Mouse (Mus musculus): Measurements from ENCODE around the gene Adam10. TPM values are rescaled to one million over a fixed set of nuclear protein-coding genes. Genes with fewer than 3 reads are reported as not detected.

Gene Adam10
- polyA plus RNA-seq, 1 experiment from 2014 or later: 72.1 TPM

DNA sequence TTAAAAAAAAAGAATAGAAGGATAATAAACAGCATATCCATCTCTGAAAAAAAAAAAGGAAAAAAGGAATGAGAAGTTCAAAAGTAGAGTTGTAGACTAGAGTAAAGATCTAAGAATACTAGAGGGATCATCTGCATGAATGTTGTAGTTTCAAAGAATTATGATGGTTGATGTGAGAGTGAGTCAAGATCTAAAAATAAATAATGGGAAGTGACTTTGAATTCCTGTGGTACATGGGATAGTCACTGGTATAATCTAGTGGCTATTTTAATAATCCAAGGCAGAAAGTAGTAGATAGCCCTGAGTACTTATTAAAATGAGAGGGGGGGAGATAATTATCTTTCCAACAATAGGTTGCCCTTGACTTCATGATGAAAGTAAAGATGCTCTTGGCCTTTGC lies 52.3 kb downstream of the Adam10 start:
- no peaks in the 10 kb centered on the region for H3K9me3 ChIP-seq (ENCODE audit: control insufficient read depth, low read length)
- ATAC-seq (ENCODE audit: insufficient number of reproducible peaks, insufficient read depth, low FRiP score, low read depth): no peak
- no peak overlapping the region for H3K4me3 ChIP-seq (ENCODE audit: control insufficient read depth in 1 of 2, insufficient read depth in 1 of 2, low read depth in 1 of 2, low read length in 2 of 2)
- no peak overlapping the region for H3K4me2 ChIP-seq (ENCODE audit: low read length)
- no peaks in the 10 kb centered on the region for H3K27me3 ChIP-seq (ENCODE audit: control insufficient read depth, insufficient read depth, low read length)
- H3K27ac ChIP-seq (replicated peaks in 1 of 2; ENCODE audit: control insufficient read depth in 1 of 2, insufficient read depth in 1 of 2, low read depth in 2 of 2, low read length in 2 of 2): no peak overlapping the region
- H3K36me3 ChIP-seq (ENCODE audit: control insufficient read depth, insufficient read depth, low read length): no peaks in the 10 kb centered on the region
- H3K4me1 ChIP-seq (ENCODE audit: control insufficient read depth in 2 of 2, insufficient read depth in 2 of 2, low read length in 2 of 2): peaks cover 2 to 3% of the 10 kb centered on the region in 2 experiments; a peak in 3 of 4 replicates
- H3K9ac ChIP-seq (ENCODE audit: low read length): no peak overlapping the region

DNA sequence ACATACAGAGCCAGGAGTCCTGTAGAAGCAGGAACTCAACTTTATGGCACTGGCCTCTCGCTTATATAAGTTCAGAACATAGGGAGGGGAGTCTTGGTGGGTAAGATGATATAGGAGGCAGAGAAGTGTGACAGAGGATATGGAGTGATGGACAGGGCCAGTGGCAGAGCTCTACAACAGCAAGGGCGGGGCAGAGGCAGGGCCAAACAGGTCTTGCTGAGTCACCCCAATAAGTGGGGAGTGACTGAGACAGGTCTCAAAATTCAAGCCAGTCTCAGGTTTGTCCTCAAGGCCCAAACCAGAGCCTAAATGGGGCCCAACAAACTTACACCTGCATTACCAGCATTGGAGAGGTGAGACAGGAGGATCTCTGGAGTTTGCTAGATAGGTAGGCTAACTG lies 54.4 kb downstream of the Adam10 start:
- ATAC-seq (ENCODE audit: insufficient number of reproducible peaks, insufficient read depth, low FRiP score, low read depth): no peak

DNA sequence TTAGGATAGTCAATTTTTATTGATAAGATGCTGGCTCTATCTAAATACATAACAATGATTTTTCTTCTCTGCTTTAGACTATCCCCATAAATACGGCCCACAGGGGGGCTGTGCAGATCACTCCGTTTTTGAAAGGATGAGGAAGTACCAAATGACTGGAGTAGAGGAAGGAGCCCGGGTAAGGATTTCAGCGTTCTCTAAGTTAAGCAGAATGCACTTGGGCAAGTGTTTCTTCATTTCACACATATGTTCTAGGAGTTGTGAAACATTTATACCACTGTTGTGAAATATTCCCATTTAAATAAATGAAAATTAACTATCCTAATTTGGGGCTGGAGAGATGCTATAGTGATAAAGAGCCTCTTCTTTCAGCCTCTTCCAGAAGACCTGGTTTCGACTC lies 61.2 kb downstream of the Adam10 start:
- H3K36me3 ChIP-seq (ENCODE audit: control insufficient read depth, insufficient read depth, low read length): peaks cover 21% of the 10 kb centered on the region
- no peak overlapping the region for H3K27ac ChIP-seq (replicated peaks in 1 of 2; ENCODE audit: control insufficient read depth in 1 of 2, insufficient read depth in 1 of 2, low read depth in 2 of 2, low read length in 2 of 2)
- no peak overlapping the region for H3K9ac ChIP-seq (ENCODE audit: low read length)
- no peak overlapping the region for H3K4me2 ChIP-seq (ENCODE audit: low read length)
- H3K4me3 ChIP-seq (ENCODE audit: control insufficient read depth in 1 of 2, insufficient read depth in 1 of 2, low read depth in 1 of 2, low read length in 2 of 2): no peak overlapping the region
- WGBS: 93% methylated on average over 5 of the region's 5 CpGs
- H3K9me3 ChIP-seq (ENCODE audit: control insufficient read depth, low read length): no peaks in the 10 kb centered on the region
- H3K4me1 ChIP-seq (ENCODE audit: control insufficient read depth in 2 of 2, insufficient read depth in 2 of 2, low read length in 2 of 2): no peaks in the 10 kb centered on the region
- no peaks in the 10 kb centered on the region for H3K27me3 ChIP-seq (ENCODE audit: control insufficient read depth, insufficient read depth, low read length)
- no peak for ATAC-seq (ENCODE audit: insufficient number of reproducible peaks, insufficient read depth, low FRiP score, low read depth)

More for the DNA sequence above, 54.4 kb downstream of the Adam10 start:
- 89% methylated on average over 2 of the region's 2 CpGs for WGBS
- Histone ChIP-seq H3K4me2 (ENCODE audit: low read length) (no peak overlapping the region), H3K9me3 (ENCODE audit: control insufficient read depth, low read length) (no peaks in the 10 kb centered on the region), H3K4me1 (ENCODE audit: control insufficient read depth in 2 of 2, insufficient read depth in 2 of 2, low read length in 2 of 2) (peaks cover 2 to 3% of the 10 kb centered on the region in 2 experiments; a peak in 3 of 4 replicates), H3K27me3 (ENCODE audit: control insufficient read depth, insufficient read depth, low read length) (no peaks in the 10 kb centered on the region), H3K4me3 (ENCODE audit: control insufficient read depth in 1 of 2, insufficient read depth in 1 of 2, low read depth in 1 of 2, low read length in 2 of 2) (no peak overlapping the region), H3K36me3 (ENCODE audit: control insufficient read depth, insufficient read depth, low read length) (no peaks in the 10 kb centered on the region), H3K9ac (ENCODE audit: low read length) (no peak overlapping the region), H3K27ac (replicated peaks in 1 of 2; ENCODE audit: control insufficient read depth in 1 of 2, insufficient read depth in 1 of 2, low read depth in 2 of 2, low read length in 2 of 2) (no peak overlapping the region)

DNA sequence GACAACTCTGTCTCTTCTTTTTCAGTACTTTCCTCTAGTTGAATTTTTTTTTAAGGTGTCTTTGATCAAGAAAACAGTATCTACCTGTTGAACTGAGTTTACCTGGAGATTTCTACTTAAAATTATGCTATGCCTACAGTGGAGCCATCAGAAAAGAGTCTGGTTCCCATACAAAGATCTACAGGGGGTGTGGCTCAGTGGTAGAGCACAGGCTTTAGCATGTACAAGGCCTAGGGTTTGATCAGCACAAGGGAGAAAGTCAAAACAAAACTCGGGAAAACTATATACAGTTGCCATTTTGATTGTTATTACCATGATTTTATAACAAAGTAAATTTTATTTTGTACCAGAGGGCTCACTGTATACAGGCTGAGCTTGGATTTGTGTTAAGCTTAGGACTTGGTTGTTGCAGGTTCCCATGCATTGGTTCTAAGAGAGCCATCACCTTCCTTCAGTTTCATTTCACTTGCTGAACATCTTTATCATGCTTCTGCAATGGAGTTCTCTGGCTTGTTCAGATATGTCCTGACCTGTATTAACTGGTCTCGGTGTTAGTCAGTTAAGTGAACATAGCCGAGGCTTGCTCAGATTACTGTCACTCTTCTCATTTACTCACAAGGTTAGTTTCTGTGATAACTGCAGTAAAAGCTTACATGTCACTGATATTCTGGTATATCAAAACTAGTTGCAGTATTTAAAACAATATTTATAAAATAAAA lies 72.9 kb downstream of the Adam10 start:
- ATAC-seq (ENCODE audit: insufficient number of reproducible peaks, insufficient read depth, low FRiP score, low read depth): no peak
- Histone ChIP-seq H3K9me3 (ENCODE audit: control insufficient read depth, low read length) (no peaks in the 10 kb centered on the region), H3K9ac (ENCODE audit: low read length) (no peak overlapping the region), H3K36me3 (ENCODE audit: control insufficient read depth, insufficient read depth, low read length) (peaks cover 58% of the 10 kb centered on the region), H3K27ac (replicated peaks in 1 of 2; ENCODE audit: control insufficient read depth in 1 of 2, insufficient read depth in 1 of 2, low read depth in 2 of 2, low read length in 2 of 2) (no peak overlapping the region), H3K27me3 (ENCODE audit: control insufficient read depth, insufficient read depth, low read length) (no peaks in the 10 kb centered on the region), H3K4me2 (ENCODE audit: low read length) (no peak overlapping the region), H3K4me1 (ENCODE audit: control insufficient read depth in 2 of 2, insufficient read depth in 2 of 2, low read length in 2 of 2) (no peaks in the 10 kb centered on the region), H3K4me3 (ENCODE audit: control insufficient read depth in 1 of 2, insufficient read depth in 1 of 2, low read depth in 1 of 2, low read length in 2 of 2) (no peak overlapping the region)
- 93% methylated on average over 3 of the region's 3 CpGs for WGBS

DNA sequence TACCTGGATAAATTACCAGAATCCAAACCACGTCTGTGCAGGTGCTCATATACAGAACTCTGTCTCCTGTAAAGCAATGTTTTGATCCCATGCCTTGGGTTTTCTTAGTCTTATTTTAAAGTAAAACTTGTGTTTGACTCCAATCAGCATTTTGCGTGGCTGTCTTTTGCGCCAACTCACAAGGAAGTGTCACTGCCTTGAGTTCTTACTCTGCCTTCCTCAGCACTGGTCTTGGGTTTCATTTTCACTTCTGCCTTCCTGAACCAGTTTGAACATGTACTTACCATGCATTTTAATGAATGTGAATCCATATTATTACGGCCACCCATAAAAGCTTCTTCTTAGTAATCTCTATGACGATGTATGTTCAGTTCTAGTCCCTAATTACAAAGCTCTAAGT lies 82.2 kb downstream of the Adam10 start:
- Histone ChIP-seq H3K4me1 (ENCODE audit: control insufficient read depth in 2 of 2, insufficient read depth in 2 of 2, low read length in 2 of 2) (no peaks in the 10 kb centered on the region), H3K27ac (replicated peaks in 1 of 2; ENCODE audit: control insufficient read depth in 1 of 2, insufficient read depth in 1 of 2, low read depth in 2 of 2, low read length in 2 of 2) (no peak overlapping the region), H3K4me2 (ENCODE audit: low read length) (no peak overlapping the region), H3K27me3 (ENCODE audit: control insufficient read depth, insufficient read depth, low read length) (no peaks in the 10 kb centered on the region), H3K36me3 (ENCODE audit: control insufficient read depth, insufficient read depth, low read length) (peaks cover 47% of the 10 kb centered on the region), H3K9ac (ENCODE audit: low read length) (no peak overlapping the region), H3K9me3 (ENCODE audit: control insufficient read depth, low read length) (no peaks in the 10 kb centered on the region), H3K4me3 (ENCODE audit: control insufficient read depth in 1 of 2, insufficient read depth in 1 of 2, low read depth in 1 of 2, low read length in 2 of 2) (no peak overlapping the region)
- no peak for ATAC-seq (ENCODE audit: insufficient number of reproducible peaks, insufficient read depth, low FRiP score, low read depth)
- 94% methylated on average over 5 of the region's 5 CpGs for WGBS

DNA sequence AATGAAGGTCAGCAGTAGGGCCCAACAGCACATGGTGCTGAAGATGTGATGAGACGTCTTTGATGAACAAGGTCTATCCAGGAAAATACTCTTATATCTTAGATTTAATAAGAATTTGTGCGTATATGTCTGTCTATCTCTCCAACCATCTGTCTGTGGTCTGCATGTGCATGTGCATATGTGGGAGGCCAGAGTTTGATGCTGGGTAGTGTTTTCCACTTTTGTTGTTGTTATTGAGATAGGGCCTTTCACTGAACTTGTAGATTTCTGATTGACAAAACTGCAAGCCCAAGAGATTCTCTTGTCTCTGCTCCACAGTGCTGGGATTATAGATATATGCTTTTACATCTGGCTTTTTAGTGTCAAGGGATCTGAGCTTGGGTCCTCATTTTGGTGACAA lies 96.7 kb downstream of the Adam10 start:
- H3K36me3 ChIP-seq (ENCODE audit: control insufficient read depth, insufficient read depth, low read length): peaks cover 43% of the 10 kb centered on the region
- H3K4me1 ChIP-seq (ENCODE audit: control insufficient read depth in 2 of 2, insufficient read depth in 2 of 2, low read length in 2 of 2): no peaks in the 10 kb centered on the region
- H3K27ac ChIP-seq (replicated peaks in 1 of 2; ENCODE audit: control insufficient read depth in 1 of 2, insufficient read depth in 1 of 2, low read depth in 2 of 2, low read length in 2 of 2): no peak overlapping the region
- WGBS: 87% methylated on average over 2 of the region's 2 CpGs
- H3K9me3 ChIP-seq (ENCODE audit: control insufficient read depth, low read length): no peaks in the 10 kb centered on the region
- H3K9ac ChIP-seq (ENCODE audit: low read length): no peak overlapping the region
- no peak overlapping the region for H3K4me3 ChIP-seq (ENCODE audit: control insufficient read depth in 1 of 2, insufficient read depth in 1 of 2, low read depth in 1 of 2, low read length in 2 of 2)
- H3K27me3 ChIP-seq (ENCODE audit: control insufficient read depth, insufficient read depth, low read length): no peaks in the 10 kb centered on the region
- no peak for ATAC-seq (ENCODE audit: insufficient number of reproducible peaks, insufficient read depth, low FRiP score, low read depth)
- H3K4me2 ChIP-seq (ENCODE audit: low read length): no peak overlapping the region

DNA sequence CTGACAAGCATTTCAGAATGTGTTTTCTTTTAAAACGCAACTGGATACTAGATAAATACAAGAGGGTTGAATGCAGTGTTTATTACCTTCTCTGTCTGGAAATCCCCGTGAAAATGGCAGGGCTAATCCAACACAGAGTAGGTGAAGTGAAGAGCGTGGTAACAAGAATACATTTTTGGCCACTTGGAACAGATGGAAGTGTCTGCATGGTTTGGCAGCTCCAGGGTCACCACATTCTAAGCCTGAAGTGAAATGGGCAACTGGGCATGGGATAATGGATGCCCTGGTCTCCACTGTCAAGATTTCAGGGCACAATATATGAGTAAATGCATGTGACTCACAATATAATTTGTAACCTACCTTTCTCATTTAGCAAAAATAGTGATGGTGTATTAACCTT lies 103.4 kb downstream of the Adam10 start:
- Histone ChIP-seq H3K27ac (replicated peaks in 1 of 2; ENCODE audit: control insufficient read depth in 1 of 2, insufficient read depth in 1 of 2, low read depth in 2 of 2, low read length in 2 of 2) (no peak overlapping the region), H3K36me3 (ENCODE audit: control insufficient read depth, insufficient read depth, low read length) (peaks cover 27% of the 10 kb centered on the region), H3K9ac (ENCODE audit: low read length) (no peak overlapping the region), H3K4me2 (ENCODE audit: low read length) (no peak overlapping the region), H3K4me3 (ENCODE audit: control insufficient read depth in 1 of 2, insufficient read depth in 1 of 2, low read depth in 1 of 2, low read length in 2 of 2) (no peak overlapping the region), H3K4me1 (ENCODE audit: control insufficient read depth in 2 of 2, insufficient read depth in 2 of 2, low read length in 2 of 2) (peaks cover 2 to 12% of the 10 kb centered on the region in 2 experiments; a peak in 2 of 4 replicates), H3K9me3 (ENCODE audit: control insufficient read depth, low read length) (no peaks in the 10 kb centered on the region), H3K27me3 (ENCODE audit: control insufficient read depth, insufficient read depth, low read length) (no peaks in the 10 kb centered on the region)
- ATAC-seq (ENCODE audit: insufficient number of reproducible peaks, insufficient read depth, low FRiP score, low read depth): no peak
- WGBS: 87% methylated on average over 3 of the region's 3 CpGs

DNA sequence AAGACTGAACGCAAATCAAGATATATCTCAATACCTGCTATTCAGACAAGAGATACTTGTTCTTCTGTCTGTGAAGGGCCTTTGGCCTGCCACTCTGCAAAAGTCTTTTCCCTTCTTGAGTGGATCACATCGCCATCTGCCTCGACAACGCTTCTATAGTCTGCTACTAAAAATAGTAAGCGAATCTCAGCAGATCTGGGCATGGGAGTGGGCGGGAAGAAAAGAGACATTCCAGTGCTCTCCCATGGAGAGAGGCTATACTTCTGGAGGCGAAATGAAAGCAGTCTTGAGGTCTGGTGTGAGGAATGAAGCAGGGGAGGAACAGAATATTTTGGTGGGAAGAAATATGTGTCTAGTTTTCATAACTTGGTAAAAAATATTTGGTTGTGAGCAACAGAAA lies 109.9 kb downstream of the Adam10 start:
- Histone ChIP-seq H3K27me3 (ENCODE audit: control insufficient read depth, insufficient read depth, low read length) (no peaks in the 10 kb centered on the region), H3K4me2 (ENCODE audit: low read length) (no peak overlapping the region), H3K9me3 (ENCODE audit: control insufficient read depth, low read length) (peaks cover 8% of the 10 kb centered on the region; the same call in 1 of the 2 replicates), H3K4me1 (ENCODE audit: control insufficient read depth in 2 of 2, insufficient read depth in 2 of 2, low read length in 2 of 2) (peaks cover 0 to 4% of the 10 kb centered on the region in 2 experiments; a peak in 1 of 4 replicates), H3K27ac (replicated peaks in 1 of 2; ENCODE audit: control insufficient read depth in 1 of 2, insufficient read depth in 1 of 2, low read depth in 2 of 2, low read length in 2 of 2) (no peak overlapping the region), H3K4me3 (ENCODE audit: control insufficient read depth in 1 of 2, insufficient read depth in 1 of 2, low read depth in 1 of 2, low read length in 2 of 2) (no peak overlapping the region), H3K9ac (ENCODE audit: low read length) (no peak overlapping the region), H3K36me3 (ENCODE audit: control insufficient read depth, insufficient read depth, low read length) (no peaks in the 10 kb centered on the region)
- no peak for ATAC-seq (ENCODE audit: insufficient number of reproducible peaks, insufficient read depth, low FRiP score, low read depth)
- 54% methylated on average over 7 of the region's 7 CpGs for WGBS

Measured in heart, embryonic 14.5 days (tissue).